Mouse (Mus musculus): ENCODE measurements around the gene Rabgap1.

DNA sequence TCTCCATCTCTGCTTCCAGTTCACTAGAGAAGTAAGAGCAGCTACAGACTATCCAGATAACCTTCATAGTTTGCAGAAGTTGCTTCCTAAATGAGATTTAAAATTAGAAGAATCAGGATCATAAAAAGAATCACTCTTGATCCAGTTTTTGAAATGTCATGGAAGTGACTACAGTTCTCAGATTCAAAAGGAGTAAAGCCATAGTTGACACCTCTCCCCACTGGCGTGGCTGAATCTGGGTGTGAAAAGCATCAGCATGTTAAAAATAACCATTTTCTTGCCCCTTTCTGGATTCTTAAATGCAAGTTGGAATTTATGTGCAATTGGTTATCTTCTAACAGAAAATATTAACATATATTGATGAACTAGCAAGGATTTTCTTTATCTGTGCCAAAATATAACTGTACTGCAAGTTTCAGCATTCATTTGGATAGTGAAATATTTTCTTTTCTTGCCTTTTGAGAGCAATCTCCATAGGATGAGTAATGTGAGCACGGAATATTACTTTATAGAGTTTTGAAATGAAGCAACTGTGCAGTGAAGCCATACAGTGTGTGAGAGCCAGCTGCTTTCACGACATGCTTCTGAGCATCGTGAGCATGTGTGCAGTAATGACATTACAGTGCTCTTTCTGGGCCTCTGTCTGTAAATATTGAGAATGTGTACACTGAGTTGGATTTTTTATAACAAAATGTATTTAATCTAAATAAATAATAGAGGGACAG lies 75.6 kb downstream of the Rabgap1 start:
- TF ChIP-seq CTCF (IDR thresholded peaks at IDR 0.05; ENCODE audit: borderline replicate concordance, insufficient read depth, low read length) (no peak), POLR2A (IDR thresholded peaks at IDR 0.05; ENCODE audit: low read depth, low read length) (no peak)
